Mouse (Mus musculus) limb, embryonic 11.5 days (tissue): Measurements from ENCODE around the gene Itpr1. TPM values are rescaled to one million over a fixed set of nuclear protein-coding genes. Genes with fewer than 3 reads are reported as not detected.

Experiments
- ATAC-seq: fragments of 200-750 bp; cut with Nextera tagmentation; 2 replicates; pipeline ENCODE4 v1.8.0; 2017; ENCODE audit warnings: low read depth; ENCODE audit not compliant: insufficient number of reproducible peaks, low FRiP score, low TSS enrichment
- DNase-seq: peaks from one replicate; pipeline ENCODE4 v3.0.0-alpha.2; 2015; ENCODE audit warnings: low spot score
- H3K27ac ChIP-seq: fragments of 300-500 bp; sonication (generic); replicated peaks from 2 replicates; pipeline ENCODE4 v1.5.1; 2014; ENCODE audit warnings: low read depth, mild to moderate bottlenecking, low read length
- H3K27me3 ChIP-seq: fragments of 300-500 bp; sonication (generic); 2 replicates; pipeline ENCODE4 v1.6.1; 2014; ENCODE audit warnings: mild to moderate bottlenecking, low read length, mixed read lengths; ENCODE audit not compliant: control insufficient read depth, insufficient read depth
- H3K36me3 ChIP-seq: fragments of 300-500 bp; sonication (generic); 2 replicates; pipeline ENCODE4 v1.6.1; 2014; ENCODE audit warnings: mild to moderate bottlenecking, low read length, moderate library complexity, mixed read lengths; ENCODE audit not compliant: control insufficient read depth, insufficient read depth
- H3K4me1 ChIP-seq: fragments of 300-500 bp; sonication (generic); 2 replicates; pipeline ENCODE4 v1.6.1; 2014; ENCODE audit warnings: low read length, mixed read lengths; ENCODE audit not compliant: control insufficient read depth, insufficient read depth
- H3K4me2 ChIP-seq: fragments of 300-500 bp; sonication (generic); 2 replicates; pipeline ENCODE4 v1.6.1; 2014; ENCODE audit warnings: low read depth, mild to moderate bottlenecking, moderate library complexity; ENCODE audit not compliant: severe bottlenecking
- H3K4me3 ChIP-seq: fragments of 300-500 bp; sonication (generic); 2 replicates; pipeline ENCODE4 v1.5.1; 2014; ENCODE audit warnings: low read depth, low read length
- H3K9ac ChIP-seq: fragments of 300-500 bp; sonication (generic); 2 replicates; pipeline ENCODE4 v1.6.1; 2014; ENCODE audit warnings: mild to moderate bottlenecking, low read length
- H3K9me3 ChIP-seq: fragments of 300-500 bp; sonication (generic); 2 replicates; pipeline ENCODE4 v1.6.1; 2016; ENCODE audit warnings: low read length; ENCODE audit not compliant: control insufficient read depth
- WGBS: fragments of 180-500 bp; shearing (Covaris S2); extraction: QIAGEN DNeasy Blood & Tissue Kit; methylation state at CpG from one replicate; pipeline ENCODE4 v1.1.7; 2014; 5-methylcytosine and 5-hydroxymethylcytosine counted together
- polyA plus RNA-seq: library from polyadenylated mRNA; unstranded; fragments of >200 nt; fragmentation: Nextera tagmentation; extraction: Ambion mirVana; gene quantifications from 2 replicates; pipeline ENCODE4 v1.2.1, GENCODE M21; 2014

Gene Itpr1
- polyA plus RNA-seq, 1 experiment from 2014 or later, result 6.4 TPM

DNA sequence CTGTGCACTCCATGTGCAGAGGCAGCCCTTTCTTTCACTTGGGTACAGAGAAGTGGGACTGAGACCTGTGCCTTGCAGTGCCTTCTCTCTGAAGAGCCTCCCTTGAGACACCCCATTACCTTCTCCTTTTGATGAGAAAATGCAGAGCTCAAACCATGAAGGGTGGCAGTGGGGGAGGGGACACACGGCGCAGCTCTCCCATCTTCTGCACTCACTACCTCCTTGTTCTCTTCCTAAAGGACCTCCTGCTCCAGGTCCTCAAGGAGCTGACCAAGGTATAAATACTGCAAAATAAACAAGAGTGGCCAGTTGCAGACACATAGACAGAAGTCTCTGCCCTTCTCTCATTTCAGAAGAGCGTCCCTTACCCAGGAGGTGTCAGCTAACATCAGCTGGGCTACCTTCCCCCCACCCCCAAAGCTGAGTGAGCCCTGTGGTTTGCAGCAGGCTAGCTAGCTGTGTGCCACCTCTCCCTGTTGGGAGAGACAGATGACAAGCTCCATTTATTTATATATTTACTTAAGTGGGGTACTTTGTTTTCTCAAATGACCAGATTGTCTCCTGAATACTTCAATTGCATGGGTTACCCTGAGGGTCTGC is 255.4 kb downstream of the Itpr1 start:
- no peak overlapping the region for H3K27ac ChIP-seq
- no peaks in the 10 kb centered on the region for H3K27me3 ChIP-seq
- DNase-seq, result no peak
- no peak overlapping the region for H3K4me2 ChIP-seq
- H3K4me1 ChIP-seq, result peaks cover 8% of the 10 kb centered on the region; the same call in 1 of the 2 replicates
- H3K9ac ChIP-seq, result no peak overlapping the region
- 36% methylated on average over 3 of the region's 3 CpGs for WGBS
- H3K4me3 ChIP-seq, result no peak overlapping the region
- ATAC-seq, result no peak; the same call in 1 of the 2 replicates
- no peaks in the 10 kb centered on the region for H3K36me3 ChIP-seq
- H3K9me3 ChIP-seq, result no peaks in the 10 kb centered on the region

DNA sequence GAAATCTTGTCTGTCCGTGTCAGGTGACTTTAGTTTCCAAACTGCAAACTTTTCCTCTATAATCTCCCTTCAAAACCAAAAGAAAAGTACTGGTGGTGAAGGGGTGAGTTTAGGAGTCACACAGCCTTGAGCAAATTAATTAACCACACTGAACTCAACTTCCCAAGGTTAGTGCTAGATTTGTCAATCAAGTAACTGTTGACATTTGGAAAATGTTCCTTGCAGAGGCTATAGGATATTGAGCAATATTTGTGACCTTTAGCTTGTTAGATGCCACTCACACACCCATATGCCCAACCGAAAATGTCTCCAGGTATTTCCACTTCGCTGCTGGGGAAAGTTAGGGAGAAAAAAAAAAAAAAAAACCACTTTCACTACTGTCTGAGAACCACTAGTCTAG is 259.0 kb downstream of the Itpr1 start:
- Histone ChIP-seq H3K27ac (no peak overlapping the region), H3K9me3 (no peaks in the 10 kb centered on the region), H3K4me2 (no peak overlapping the region), H3K4me3 (no peak overlapping the region), H3K27me3 (no peaks in the 10 kb centered on the region), H3K36me3 (no peaks in the 10 kb centered on the region), H3K4me1 (peaks cover 8% of the 10 kb centered on the region; the same call in 1 of the 2 replicates), H3K9ac (no peak overlapping the region)
- WGBS, result 83% methylated on average over 3 of the region's 3 CpGs
- DNase-seq, result no peak
- ATAC-seq, result no peak

DNA sequence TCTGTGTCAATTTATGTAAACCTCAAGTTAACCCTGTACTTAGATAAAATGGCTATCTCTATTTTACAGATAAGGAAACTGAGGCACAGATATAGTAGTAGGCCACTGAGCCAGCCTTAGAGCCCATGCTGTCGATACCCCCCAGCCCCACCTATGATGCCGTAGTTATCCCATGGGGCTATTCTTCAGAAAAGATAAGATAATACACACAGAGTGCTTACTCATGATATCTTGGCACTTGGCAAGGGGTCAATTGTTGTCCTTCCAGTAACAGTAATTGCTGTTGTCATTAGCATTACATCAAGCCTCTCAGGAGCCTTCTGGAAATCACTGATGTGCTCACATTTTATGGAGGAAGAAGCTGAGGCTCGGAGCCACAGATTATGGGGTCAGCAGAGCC is 259.9 kb downstream of the Itpr1 start:
- Histone ChIP-seq H3K4me1 (peaks cover 5% of the 10 kb centered on the region; the same call in 1 of the 2 replicates), H3K4me3 (no peak overlapping the region), H3K27ac (no peak overlapping the region), H3K36me3 (no peaks in the 10 kb centered on the region), H3K9ac (no peak overlapping the region), H3K4me2 (no peak overlapping the region), H3K27me3 (no peaks in the 10 kb centered on the region), H3K9me3 (no peaks in the 10 kb centered on the region)
- ATAC-seq (no peak), DNase-seq (no peak)
- WGBS, result 94% methylated on average over 3 of the region's 3 CpGs

DNA sequence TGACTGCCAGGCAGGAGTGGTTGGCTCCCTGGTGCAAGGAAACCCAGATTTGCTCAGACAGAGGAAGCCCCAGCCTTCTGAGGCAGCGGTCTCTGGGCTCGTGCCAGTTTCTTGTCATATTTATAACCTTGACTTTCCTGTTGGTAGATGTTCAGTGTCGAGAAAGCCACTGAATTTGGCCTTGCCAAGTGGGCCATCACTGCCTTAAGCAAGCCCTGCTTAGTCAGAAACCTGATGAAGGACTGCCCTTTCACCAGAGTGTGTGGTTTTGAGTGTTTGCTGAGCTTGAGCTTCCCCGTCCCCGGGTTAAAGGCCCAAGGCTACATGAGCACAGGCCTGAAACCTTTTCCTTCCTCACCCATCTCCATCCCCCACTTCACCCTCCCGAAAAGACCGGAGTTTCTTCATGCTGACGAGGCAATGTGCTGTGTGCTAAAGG is 263.9 kb downstream of the Itpr1 start:
- Histone ChIP-seq H3K9ac (no peak overlapping the region), H3K4me3 (no peak overlapping the region), H3K4me1 (no peaks in the 10 kb centered on the region), H3K4me2 (no peak overlapping the region), H3K27ac (no peak overlapping the region), H3K9me3 (no peaks in the 10 kb centered on the region), H3K27me3 (no peaks in the 10 kb centered on the region), H3K36me3 (no peaks in the 10 kb centered on the region)
- 90% methylated on average over 8 of the region's 8 CpGs for WGBS
- ATAC-seq, result no peak
- DNase-seq, result no peak

DNA sequence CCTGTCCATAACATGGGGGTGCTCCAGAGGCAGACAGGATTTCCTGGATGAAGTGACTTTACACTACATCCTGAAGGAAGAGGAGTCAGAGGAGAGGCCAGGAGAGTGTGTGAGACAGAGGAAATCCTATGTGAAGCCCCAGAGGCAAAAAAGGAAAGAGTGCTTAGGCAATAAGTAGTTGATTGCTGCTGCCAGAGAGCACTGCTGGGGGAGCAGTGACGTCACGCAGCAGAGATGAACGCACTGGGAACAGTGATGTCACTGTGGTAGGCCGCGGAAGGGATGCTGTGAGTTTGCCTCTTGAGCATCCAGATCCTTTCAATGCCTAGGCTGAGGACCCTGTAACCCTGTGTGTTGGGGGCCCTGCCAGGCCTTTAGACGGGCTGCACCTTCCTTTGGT is 264.7 kb downstream of the Itpr1 start:
- Histone ChIP-seq H3K4me1 (no peaks in the 10 kb centered on the region), H3K4me3 (no peak overlapping the region), H3K36me3 (no peaks in the 10 kb centered on the region), H3K9ac (no peak overlapping the region), H3K4me2 (no peak overlapping the region), H3K27me3 (no peaks in the 10 kb centered on the region), H3K27ac (no peak overlapping the region), H3K9me3 (no peaks in the 10 kb centered on the region)
- ATAC-seq (no peak), DNase-seq (no peak)
- WGBS, result 92% methylated on average over 6 of the region's 6 CpGs

DNA sequence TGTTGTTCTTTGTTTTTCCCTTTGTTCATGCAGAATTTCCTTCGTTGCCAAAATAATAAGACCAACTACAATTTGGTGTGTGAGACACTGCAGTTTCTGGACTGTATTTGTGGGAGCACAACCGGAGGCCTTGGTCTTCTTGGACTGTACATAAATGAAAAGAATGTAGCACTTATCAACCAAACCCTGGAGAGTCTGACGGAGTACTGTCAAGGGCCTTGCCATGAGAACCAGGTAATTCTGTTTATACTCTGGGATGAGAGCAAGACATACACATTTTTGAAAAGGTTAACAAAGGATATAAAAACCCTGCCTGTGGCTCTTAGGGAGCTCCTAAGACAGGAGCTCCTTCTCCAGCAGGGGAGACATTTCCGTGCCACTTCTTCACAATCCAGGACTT is 268.3 kb downstream of the Itpr1 start:
- no peak overlapping the region for H3K4me3 ChIP-seq
- DNase-seq (no peak), ATAC-seq (no peak)
- H3K4me1 ChIP-seq, result no peaks in the 10 kb centered on the region
- no peaks in the 10 kb centered on the region for H3K27me3 ChIP-seq
- H3K9ac ChIP-seq, result no peak overlapping the region
- H3K27ac ChIP-seq, result no peak overlapping the region
- no peak overlapping the region for H3K4me2 ChIP-seq
- WGBS, result 94% methylated on average over 4 of the region's 4 CpGs
- no peaks in the 10 kb centered on the region for H3K36me3 ChIP-seq
- no peaks in the 10 kb centered on the region for H3K9me3 ChIP-seq

DNA sequence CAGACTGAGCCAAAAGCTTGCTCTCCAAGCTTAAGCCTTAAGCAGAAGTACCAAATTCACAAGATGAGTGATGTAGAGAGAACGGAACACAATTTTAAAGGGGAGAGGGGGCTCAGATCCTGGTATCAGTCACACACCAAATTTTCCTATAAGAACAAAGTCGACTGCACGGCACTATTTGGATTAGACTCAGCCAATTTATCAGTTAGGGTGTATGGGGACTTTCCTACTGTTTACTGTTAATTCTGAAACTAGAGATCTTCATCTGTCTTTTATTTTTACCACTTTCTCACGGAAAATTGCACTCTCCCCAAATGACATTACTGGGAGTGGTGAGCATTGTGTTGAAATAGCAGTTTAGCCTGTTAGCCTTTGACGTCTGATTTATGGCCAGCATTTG is 269.6 kb downstream of the Itpr1 start:
- Histone ChIP-seq H3K4me1 (no peaks in the 10 kb centered on the region), H3K27ac (no peak overlapping the region), H3K36me3 (no peaks in the 10 kb centered on the region), H3K9ac (no peak overlapping the region), H3K27me3 (no peaks in the 10 kb centered on the region), H3K4me3 (no peak overlapping the region), H3K4me2 (no peak overlapping the region), H3K9me3 (no peaks in the 10 kb centered on the region)
- ATAC-seq (no peak), DNase-seq (no peak)
- WGBS, result 90% methylated on average over 5 of the region's 5 CpGs

DNA sequence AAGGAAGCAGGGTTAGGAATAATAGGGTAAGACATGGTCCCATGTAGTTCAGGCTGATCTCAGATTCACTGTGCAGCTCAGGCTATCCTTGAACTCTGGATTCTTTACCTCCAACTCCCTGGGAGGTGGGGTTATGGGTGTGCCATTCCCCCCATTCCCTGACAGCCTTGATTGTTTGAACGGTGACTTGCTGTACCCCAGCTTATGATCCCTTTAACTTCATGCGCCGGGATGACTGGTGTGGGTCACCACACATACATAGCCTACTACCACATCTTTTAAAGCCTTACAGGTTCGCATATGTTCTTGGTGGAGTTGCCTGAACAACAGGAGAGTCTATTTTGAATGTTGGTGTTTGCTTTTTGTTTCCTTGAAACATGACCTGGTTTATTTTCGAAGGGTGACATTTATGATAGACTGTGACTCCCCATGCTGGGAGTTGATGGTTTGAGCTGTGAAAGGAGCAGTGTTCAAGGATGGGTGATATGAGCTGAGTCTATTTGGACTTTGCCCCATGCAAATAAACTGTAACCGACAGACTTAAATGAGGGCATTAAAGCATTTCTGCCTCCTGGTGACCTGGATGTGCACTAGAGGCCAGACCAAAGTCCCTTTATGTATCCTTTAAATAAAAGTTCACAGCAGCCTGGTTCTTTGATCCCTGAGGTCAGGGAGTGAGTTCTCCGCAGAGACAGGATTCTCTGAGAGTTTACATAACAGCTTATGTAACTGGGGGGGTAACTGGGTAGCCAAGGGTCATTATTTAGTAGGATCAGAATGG is 273.5 kb downstream of the Itpr1 start:
- Histone ChIP-seq H3K36me3 (no peaks in the 10 kb centered on the region), H3K27ac (no peak overlapping the region), H3K27me3 (no peaks in the 10 kb centered on the region), H3K9me3 (no peaks in the 10 kb centered on the region), H3K9ac (no peak overlapping the region), H3K4me2 (no peak overlapping the region), H3K4me1 (no peaks in the 10 kb centered on the region), H3K4me3 (no peak overlapping the region)
- no peak for ATAC-seq
- no peak for DNase-seq
- WGBS, result 93% methylated on average over 7 of the region's 7 CpGs
